Mouse (Mus musculus): ENCODE measurements around the gene Gm11492.

DNA sequence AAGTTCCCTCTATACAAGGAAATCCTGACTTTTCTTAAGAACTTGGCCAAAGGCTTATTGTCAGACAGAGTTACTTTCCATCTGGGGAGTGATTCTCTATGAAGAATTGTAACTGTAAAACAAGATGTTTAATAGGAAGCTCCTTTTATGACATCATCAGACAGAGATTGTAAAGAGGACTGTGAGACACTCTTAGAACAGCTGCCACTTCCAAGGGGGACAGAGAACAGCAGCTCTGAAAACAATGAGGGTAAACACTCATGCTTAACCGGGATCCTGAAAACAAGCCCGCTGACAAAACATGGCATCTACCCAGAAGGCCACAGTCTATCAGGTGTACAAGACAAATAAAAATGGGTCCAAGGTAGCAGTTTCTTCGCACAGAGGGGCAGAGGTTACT, at the start of gene Gm11492:
- TF ChIP-seq GATA1 (IDR thresholded peaks at IDR 0.05; ENCODE audit: borderline replicate concordance, low read length) (no peak), FLI1 (IDR thresholded peaks at IDR 0.05; ENCODE audit: low read length) (no peak)
